Mouse (Mus musculus): ENCODE data around the gene BC004004.
A peak's percentile ranks its signal among the peaks of the same experiment; 100 is the strongest.

The BC004004 gene

DNA sequence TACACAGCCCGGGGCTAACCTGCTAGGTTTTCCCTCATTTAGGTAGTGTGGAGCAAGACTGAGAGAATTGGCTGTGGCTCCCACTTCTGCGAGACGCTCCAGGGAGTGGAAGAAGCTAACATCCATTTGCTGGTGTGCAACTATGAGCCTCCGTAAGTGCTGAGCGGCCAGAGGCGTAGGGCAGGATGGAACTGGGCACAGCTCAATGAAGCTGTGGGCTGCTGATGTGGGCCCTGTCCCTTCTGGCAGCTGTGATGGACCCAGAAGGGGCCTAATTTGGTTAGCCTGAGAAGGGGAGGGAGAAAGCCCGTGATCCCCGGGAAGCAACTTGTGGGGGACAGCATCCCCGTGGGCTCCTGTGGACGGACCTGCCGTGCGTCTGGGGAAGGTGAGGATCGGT, 57.2 kb downstream of the BC004004 start:
- no peak for DNase-seq

DNA sequence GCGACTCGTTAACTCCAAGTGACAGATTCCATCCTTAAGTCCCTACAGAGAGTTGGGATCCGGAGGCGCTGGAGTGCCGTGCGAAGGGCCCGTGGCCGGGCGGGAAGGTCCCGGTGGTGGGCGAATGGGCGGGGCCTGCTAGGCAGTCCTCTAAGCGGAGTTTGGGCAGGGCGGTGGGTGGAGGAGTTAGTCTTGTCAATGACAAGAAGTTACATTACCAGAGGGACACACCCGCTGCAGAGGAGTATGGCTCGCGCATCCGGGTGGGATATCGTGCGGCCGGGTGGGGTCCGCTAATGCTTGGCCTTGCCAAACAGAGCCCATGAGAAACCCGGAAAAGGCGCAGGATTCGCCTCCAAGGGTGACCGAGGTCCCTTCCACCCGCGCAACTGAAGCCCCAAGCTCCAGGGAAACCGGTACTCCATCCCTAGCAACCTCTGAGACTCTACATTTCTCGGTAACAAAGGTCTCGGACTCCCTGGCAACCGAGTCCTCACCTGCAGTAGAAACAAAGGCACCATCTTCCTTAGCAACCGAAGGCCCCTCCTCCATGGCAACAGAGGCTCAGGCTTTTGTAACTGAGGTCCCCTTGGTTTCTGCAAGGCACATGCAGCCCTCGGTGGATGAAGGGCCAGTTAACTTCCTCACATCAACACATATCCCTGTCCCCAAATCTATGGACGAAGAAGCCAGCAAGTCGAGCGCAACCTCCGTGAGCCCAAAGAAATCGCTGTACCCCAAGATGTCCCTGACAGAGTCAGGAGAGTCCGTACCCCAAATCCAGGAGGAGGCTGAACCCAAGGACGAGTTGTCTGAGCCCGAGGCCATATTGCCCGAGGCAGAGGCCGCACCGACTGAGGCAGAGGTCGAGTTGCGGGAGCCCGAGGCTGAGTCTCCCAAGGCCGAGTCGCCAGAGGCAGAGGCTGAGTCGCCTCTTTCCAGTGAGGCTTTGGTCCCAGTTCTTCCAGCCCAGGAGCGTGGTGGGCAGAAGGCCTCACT, 58.2 kb downstream of the BC004004 start:
- no peak for DNase-seq

DNA sequence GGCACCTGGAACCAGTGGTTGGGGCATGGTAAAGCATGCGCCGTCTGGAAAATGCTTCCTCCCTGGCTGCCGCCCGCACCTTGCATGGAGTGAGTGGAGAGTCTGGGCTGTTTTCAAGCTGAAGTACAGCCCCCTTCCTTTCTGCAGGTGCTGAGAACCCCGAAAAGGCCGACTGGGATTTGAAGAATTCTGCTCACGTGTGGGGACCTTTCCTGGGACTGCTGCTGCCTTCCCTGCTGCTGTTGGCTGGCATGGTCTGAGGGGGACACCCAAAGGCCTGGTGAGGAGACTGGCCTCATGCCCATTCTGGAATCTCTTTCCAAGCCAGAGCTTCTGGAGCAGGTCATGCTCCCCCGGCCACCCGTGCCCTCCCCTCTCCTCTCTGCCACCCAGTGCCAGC, 59.1 kb downstream of the BC004004 start:
- no peak for DNase-seq

DNA sequence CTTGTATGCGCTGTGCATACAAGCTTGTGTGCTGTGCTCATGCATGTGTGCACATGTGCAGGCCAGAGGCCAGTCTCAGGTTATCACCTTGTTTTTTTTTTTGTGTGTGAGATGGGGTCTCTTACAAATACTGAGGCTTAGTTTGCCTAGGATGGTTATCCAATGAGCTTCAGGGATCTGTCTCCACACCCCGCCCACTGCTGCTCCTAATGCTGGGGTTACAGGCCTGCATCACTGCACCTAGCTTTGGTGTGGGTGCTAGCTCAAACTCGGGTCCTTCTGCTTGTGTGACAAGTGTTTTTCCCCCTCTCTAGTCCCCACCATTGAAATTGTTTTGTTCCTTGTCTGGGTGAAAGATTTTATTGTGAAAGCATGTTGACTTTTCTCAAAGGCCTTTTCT, 61.6 kb downstream of the BC004004 start:
- DNase-seq, result no peak

DNA sequence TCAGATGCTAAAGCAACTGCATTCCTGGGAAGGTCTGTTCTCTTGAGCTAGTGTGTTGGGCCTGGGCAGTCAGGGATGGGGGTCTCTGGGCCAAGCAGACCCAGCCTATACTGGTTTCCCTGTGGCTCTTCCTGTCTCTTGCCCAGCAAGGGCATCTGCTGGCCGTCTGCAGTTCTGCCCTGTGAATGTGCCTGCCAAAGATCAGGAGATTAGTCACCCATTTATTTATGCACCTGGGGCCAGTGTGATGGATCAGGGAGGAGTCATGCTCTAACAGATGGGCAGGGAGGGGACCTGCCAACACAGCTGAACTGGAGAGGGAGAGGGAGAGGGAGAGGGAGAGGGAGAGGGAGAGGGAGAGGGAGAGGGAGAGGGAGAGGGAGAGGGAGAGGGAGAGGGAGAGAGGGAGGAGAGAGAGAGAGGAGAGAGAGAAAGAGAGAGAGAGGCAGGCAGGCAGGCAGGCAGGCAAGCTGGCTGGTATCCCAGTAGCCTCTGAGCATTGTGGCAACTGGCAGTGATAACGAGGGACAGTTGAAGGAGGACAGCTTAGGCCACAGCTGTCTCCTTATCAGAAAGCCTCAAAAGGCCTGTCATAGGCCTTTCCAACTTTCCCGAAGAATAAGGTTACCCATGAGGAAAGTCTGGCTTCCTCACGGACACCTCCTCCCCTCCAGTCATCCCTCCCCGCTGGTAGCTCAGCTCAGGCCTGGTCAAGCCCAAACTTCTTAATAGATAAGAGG, 62.3 kb downstream of the BC004004 start:
- DNase-seq, result peak; percentile 68 to 71

DNA sequence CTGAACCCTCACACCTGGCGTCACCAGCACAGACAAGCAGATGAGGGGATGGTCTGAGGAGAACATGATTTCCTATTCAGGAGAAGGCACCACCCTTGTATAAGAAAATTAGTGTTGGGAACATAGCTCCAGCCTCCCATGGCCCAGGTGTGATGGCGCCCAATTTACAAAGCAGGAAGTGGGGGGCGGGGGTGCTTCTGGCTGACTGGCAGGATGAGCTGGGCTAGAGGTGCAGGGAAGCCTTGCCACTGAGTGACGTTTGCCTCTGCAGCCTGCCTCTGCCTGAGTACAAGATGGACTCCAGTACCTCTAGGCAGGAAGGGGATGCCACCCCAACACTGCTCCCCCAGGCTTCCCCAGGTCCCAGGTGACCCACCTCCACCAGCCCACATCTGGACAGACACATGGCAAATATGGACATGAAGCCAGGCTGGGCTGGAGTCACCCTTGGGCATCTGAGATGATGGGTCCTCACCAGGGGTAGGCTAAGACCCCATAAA, 63.6 kb downstream of the BC004004 start:
- DNase-seq, result no peak

DNA sequence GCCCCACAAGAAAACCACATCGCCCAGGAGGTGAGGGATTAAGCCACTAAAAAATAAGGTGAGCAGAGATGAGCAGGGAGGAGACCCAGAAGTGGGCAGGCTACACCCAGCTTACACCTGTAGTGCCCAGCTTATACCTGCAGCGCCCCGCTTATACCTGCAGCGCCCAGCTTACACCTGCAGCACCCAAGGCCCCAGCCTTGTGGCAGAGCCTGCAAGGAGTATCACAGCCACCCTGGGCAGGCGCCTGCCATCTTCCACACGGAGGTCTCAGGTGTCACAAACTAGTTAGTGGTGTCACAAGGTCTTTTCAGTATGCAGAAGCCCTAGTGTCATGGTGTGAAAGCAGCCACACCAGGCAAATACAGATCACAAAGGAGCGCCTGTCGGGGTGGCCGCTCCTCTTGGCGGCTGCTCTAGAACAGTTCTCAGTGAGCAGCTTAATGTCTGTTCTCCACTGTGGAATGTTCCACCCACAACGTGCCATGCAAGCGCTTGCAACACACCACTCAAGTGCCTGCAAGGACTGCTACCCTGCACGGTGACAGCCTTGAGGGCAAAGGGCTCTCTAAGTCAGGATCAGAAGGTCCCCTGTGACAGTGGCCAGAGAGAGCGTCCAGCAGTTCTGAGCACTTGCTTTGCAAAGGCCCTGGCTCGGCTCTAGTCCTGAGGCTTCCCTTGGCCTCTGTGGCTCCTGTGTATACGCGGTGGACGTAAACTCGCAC, 67.8 kb downstream of the BC004004 start:
- peak in 1 of 2 experiments; percentile 2 for DNase-seq

DNA sequence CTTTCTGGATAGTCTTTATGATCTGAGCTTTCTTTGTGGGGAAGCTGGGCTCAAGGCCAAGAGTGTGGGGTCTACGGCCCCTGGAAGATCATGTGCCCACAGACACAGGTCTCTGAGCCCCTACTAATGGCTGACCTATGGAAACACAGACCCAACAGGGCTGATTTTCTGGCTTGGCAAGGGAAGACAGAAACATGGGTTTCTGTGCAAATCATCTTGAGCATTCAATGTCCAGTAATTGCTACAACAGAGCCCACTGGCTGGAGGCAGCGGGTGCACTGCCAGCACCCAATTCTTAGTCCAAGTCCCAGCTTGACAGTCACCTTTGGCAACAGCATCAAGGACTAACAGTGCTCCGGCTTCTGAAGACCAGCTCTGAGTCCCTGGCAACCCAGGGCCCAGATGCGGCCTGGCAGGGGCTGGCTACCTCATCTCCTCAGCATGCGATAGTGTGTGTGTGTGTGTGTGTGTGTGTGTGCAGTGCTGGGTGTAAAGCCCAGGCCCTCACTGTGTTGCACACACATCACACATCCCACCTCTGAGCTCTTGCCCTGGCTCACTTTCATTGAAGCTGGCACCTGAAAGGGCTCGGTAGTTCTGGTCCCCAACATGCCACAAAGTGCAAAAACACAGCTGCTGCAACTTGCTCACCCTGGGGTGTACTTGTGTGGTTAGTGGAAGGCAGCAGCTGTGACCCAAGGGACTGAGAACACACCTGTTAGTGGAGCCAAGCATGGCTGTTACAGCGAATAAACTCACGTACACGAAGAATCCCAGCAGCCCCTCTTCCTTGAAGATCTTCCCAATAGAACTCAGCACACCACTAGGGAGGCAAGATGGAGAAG, 69.6 kb downstream of the BC004004 start:
- DNase-seq, result peak in 1 of 2 experiments; percentile 1

DNA sequence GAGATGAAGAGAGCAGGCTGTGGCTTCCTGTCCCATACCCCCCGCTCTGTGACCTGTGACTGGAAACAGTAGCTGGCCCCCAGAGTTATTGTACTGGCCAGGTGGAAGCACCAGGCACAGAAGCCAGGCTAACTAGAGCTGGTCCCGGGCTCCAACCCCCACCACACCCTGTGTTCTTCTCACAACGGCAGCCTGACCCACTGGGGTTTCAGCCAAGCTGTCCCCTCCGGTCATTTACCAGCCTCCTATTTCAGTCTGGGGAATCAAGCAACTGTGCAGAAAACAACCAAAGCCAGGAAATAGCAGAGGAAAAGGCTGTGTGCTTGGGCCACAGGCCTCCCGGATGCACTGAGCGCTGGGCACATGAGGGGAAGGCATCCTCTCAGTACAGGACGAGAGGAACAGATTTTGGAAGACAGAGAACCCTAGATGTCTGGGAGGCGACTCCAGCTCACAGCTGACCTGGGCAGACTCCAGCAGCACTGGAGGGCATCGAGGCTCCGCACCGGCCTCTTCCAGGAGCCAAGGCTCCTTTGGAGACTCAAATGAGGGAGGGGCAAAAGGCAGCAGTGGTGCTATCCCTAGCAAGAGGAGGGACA, 70.7 kb downstream of the BC004004 start:
- DNase-seq, result peak in 1 of 2 experiments; percentile 38

DNA sequence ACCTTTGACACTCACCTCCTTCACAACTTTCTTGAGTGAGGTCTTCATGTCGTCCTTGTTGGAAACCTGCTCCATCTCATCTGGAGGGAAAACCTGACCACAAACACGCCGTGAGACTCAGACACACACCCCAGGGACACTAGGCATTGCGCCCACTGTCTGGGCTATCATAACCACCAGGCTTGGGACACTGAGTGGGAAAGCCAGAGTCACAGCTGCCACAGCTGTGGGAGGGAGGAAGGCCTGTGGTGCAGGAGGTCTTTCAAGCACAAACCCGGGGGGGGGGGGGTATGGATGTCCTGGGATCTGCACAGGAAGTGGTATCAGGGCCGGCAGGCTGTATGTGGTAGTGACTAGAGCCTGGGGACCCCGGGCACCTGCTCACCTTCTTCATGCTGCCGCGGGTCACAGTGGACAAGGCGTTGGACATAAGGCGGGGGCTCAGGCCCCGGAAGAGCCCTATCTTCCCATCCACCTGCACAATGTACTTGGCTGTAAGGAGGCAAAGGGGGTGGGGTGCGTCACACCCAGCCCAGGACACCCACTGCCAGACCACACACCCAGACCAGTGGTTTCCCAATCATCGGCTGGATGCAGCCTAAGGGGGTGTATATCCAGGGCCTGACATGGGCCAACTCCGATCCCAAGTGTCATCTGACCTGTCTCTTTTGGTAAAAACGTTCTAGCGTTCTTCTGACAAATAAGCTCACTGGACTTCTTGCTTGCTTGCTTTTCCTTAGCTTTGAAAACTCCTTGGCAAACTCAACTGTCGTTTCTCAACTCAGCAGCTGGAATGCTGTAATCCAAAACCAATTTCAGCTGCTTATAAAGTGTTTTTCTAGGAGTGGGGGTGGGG, 72.0 kb downstream of the BC004004 start:
- no peak for DNase-seq

DNA sequence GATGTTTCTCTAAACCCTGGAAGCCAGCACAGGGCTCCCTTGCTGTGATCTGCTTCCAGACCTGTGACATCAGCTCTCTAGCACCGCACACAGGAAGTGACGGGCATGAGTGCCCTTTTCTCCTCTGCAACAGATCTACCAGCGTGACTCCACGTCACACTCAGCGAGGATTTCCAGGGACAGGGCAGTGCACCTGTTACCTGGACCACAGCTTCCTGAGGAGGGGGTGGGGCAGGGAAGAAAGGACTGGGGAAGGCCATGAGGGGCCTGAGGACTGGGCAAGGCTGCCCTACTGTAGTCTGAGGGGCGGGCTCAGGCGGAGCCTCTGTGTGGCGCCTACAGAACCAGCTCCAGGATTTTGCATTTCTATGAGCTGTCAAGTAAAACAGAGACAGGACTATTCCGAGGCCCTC, 73.0 kb downstream of the BC004004 start:
- DNase-seq, result no peak

DNA sequence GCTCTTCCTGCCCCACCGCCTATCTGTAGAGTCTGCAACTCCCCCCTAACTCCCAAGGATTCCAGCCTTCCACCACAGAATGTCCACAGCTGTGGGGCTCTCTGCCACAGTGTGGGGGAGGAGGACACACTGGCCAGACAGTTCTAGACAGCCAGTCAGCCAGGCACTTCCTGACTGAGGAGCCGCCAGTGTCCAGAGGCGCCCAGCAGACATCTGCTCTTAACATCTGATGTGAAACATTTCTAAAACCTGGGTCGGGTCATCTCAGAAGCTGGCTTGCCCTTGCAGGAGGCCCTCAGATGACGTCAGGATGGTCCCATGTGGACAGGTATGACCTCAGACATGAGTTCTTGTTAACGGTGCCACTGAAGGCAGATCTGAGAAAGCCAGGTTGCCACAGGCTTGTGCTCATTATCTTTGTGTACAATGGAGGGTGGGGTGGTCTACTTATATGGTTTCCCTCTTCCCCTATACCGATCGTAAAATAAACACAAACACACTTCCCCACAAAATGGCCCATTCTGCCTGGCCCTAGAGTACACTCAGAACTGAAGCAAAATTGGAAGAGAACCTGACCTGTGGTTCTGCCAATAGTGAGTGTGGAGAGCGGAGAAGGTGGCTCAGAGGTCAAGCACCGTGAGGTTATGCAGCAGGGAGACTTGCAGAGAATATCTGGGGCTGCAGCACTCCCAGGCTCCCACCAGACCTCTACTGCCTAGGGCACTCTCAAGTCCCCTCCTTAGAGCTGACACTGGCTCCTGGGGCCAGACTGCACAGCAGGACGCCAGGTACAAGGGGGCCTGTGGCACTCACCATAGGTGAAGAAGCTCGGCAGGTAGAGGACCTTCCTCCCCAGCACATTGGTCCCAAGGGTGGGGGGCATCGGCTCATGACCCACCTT, 73.7 kb downstream of the BC004004 start:
- DNase-seq, result no peak

DNA sequence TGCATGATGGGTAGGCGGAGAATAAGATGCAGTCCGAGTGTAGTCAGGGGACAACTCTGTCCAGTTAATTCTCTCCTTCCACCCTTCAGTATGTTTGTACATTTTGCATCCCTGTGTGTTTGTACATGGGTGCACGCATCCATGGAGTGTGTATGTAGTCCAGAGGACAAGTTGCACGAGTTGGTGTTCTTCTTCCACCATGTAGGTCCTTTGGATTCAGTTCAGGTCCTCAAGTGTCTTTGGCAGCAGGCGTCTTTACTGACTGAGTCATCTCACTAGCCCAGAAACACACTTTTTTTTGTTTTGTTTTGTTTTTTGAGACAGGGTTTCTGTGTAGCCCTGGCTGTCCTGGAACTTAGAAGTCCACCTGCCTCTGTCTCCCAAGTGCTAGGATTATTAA, 74.7 kb downstream of the BC004004 start:
- DNase-seq, result no peak

DNA sequence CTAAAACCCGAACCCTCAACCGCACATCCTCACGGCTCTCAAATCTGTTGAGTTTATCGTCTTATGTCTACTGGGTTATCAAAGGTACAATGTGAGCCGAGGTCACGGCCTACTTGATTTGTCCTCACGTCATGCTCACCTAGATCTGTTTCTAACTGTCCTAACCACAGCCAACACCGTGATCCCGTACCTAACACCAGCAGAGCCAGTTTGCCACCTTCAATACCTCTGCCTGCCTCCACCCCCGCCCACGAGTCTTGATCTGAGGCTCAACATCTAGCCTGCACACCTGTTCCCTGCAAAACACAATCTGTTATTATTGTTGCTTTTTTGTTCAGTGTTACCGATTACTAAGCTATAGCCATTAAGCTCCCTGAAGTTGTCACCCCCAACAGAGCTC, 76.7 kb downstream of the BC004004 start:
- no peak for DNase-seq

DNA sequence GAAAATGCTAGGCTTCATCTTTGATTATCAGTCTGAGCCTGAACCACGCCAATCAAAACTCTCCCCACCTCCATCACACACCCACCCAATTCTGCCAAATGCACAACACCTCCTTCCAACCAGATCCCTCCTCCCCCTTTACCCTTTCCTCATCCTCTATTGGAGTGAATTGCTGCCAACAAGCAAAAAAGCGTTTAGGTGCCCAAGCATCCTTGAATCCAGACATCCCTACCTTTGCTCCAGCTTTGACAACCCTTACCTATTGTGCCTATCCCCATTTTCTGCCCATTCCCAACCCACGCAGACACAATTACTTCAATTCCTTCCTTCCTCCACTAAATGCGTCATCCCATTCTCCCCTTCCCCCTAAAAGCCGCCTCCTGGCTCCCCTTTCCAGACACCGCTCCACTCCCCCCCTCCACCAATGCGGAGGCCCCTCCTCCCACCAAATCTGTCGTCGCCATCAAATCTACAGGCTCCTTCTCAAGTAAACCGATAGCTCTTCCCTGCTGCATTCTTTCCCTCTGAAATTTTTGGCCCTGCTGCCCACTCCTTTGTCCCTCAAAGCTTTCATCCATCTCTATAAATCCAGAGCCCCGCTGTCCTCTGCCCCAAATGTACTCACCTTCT, 78.0 kb downstream of the BC004004 start:
- DNase-seq, result peak in 1 of 2 experiments; percentile 40

DNA sequence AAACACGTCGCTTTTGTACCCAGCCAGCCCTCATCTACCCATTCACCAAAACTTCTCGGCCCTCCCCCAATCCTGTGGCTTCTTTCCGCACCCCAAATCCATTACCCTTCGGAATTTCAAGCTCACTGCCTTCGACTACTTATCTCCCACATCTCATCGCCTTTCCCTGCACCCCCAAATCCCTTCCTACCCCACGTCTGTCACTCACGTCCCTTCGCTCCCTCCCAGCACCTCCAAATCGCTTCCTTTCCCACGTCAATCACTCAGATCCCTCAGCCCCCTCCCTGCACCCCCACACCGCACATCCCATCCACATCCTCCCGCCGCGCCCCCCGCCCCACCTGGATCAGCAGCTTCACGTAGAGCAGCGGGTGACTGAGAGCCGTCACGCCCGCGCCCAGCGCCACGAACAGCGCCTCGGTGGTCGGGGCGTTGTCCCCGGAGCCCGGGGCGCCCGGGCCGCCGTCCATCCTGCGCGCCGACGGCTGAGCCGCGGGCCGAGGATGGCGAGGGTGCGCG, 78.6 kb downstream of the BC004004 start:
- DNase-seq, result peak in 1 of 2 experiments; percentile 45

DNA sequence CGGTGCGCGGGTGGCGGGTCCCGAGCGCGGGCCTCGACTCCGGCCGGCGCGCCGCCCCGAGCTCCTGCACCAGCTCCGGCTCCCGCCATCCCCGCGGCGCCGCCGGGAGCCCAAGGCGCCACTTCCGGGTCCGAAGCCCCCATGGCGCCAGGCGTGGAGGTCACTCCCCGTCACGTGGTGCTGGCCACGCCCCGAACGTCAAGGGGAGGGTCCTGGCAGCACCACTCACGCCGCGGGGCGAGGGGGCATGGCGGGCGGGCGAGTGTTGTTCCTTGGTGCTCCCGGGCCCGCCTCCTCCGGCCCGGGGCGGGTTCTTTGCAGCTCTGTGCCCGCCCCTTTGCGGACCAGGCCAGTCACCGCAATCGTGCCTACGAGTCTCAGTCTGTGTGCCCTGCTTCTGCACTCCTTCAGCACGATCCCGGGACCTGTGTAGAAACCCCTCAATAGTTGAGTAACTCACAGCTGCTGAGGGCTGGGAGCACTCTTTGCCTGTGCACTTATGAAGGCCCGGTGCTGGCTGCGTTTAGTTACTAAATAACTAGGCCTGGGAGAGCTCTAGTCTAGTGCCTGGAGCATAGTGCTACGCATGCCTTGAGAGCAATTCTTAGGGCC, 79.2 kb downstream of the BC004004 start, which contains the start of gene Mtch1:
Mtch1 (minus strand) TSS at position 290 of the 612 bp plus-strand sequence.
- peak; percentile 95 to 98 for DNase-seq

DNA sequence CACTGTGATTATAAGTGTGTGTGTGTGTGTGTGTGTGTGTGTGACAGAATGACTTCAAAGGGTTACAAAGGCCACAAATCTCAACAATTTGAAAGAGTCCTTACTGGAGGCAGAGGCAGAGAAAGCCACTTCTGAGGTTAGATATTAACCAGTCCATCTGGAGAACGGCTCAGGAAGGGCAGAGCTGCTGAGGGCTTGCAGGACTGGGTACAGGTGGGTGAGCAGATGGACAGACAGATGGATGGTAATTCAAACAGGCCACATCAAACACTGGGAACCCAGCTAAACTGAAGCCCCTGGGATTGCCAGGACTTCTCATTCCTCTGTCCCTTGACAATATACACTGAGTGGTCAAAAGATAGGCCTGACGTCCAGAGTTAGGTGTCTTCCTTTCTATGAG, 80.4 kb downstream of the BC004004 start:
- peak in 1 of 2 experiments; percentile 34 for DNase-seq
